Mouse (Mus musculus) induced T-regulatory cell, adult 2 months (primary cell): ENCODE measurements around the gene Auts2.

Experiments
- DNase-seq: peaks from one replicate; pipeline ENCODE4 v3.0.0-alpha.2; 2012; ENCODE audit warnings: low read depth

Auts2 gene

GRCm38 (mm10) chr5:132083753-132084326, 459.3 kb downstream of the Auts2 start:
- DNase-seq: no peak

GRCm38 (mm10) chr5:132075942-132076341, 467.2 kb downstream of the Auts2 start:
- DNase-seq: no peak

GRCm38 (mm10) chr5:132074724-132075374, 468.3 kb downstream of the Auts2 start:
- DNase-seq: no peak

- no peak for DNase-seq
These were observed 468.8 kb downstream of the Auts2 start for GRCm38 (mm10) chr5:132074360-132074723.

GRCm38 (mm10) chr5:132073677-132074359, 469.3 kb downstream of the Auts2 start:
- DNase-seq: no peak

- DNase-seq: no peak
These were observed 470.8 kb downstream of the Auts2 start for GRCm38 (mm10) chr5:132072356-132072755.

GRCm38 (mm10) chr5:132067750-132068739, 475.1 kb downstream of the Auts2 start:
- no peak for DNase-seq

GRCm38 (mm10) chr5:132060116-132060515, 483.0 kb downstream of the Auts2 start:
- DNase-seq: no peak

- no peak for DNase-seq
These were observed 490.5 kb downstream of the Auts2 start for GRCm38 (mm10) chr5:132052637-132053036.

- no peak for DNase-seq
These were observed 503.6 kb downstream of the Auts2 start for GRCm38 (mm10) chr5:132039584-132039983.

- no peak for DNase-seq
These were observed 509.4 kb downstream of the Auts2 start for GRCm38 (mm10) chr5:132033491-132034350.

GRCm38 (mm10) chr5:132030941-132031531, 512.1 kb downstream of the Auts2 start:
- no peak for DNase-seq

- no peak for DNase-seq
These were observed 513.5 kb downstream of the Auts2 start for GRCm38 (mm10) chr5:132029638-132030037.

- DNase-seq: no peak
These were observed 514.1 kb downstream of the Auts2 start for GRCm38 (mm10) chr5:132029038-132029437.

- no peak for DNase-seq
These were observed 515.2 kb downstream of the Auts2 start for GRCm38 (mm10) chr5:132027859-132028498.

- no peak for DNase-seq
These were observed 529.8 kb downstream of the Auts2 start for GRCm38 (mm10) chr5:132013296-132013695.

GRCm38 (mm10) chr5:132011795-132012194, 531.3 kb downstream of the Auts2 start:
- DNase-seq: no peak

GRCm38 (mm10) chr5:132008703-132009222, 534.4 kb downstream of the Auts2 start:
- no peak for DNase-seq

- no peak for DNase-seq
These were observed 535.2 kb downstream of the Auts2 start for GRCm38 (mm10) chr5:132007907-132008306.

GRCm38 (mm10) chr5:131992681-131993211, 550.4 kb downstream of the Auts2 start:
- DNase-seq: no peak
